Mouse (Mus musculus): ENCODE data around the gene Gm6899. TPM values are rescaled to one million over a fixed set of nuclear protein-coding genes. Genes with fewer than 3 reads are reported as not detected.
A peak's percentile ranks its signal among the peaks of the same experiment; 100 is the strongest.

The Gm6899 gene
- total and polyA plus RNA-seq, 3 experiments, result 0.60 TPM; not detected in 2

DNA sequence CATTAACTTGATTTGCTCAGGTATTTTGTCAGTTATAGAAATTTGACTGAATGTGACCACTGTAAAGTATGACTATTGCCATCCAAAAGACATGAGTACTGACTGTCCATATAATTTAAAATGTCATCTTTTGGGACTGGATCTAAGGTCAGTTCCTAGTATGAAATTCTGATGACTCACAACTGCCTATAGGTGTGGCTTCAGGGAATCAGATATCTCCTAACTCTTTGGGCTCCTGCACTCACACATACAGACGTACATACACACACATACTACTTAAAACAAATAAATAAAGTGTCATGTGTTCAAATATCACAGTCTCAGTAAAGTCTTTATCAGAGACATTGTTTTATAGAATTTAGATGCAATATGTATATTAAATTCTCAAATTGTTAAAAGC, 5.8 kb downstream of the Gm6899 start:
- TF ChIP-seq SIN3A (IDR thresholded peaks at IDR 0.05; ENCODE audit: low read length) (no peak), NELFE (IDR thresholded peaks at IDR 0.05; ENCODE audit: low read depth, low read length) (no peak), JUN (IDR thresholded peaks at IDR 0.05; ENCODE audit: insufficient read depth, low read depth, low read length) (no peak), ETS1 (conservative IDR thresholded peaks at IDR 0.05; ENCODE audit: low read depth, low read length) (no peak), PAX5 (IDR thresholded peaks at IDR 0.05; ENCODE audit: low read length) (no peak), EP300 (IDR thresholded peaks at IDR 0.05; ENCODE audit: low read length) (no peak), MYC (IDR thresholded peaks at IDR 0.05; ENCODE audit: low read depth, low read length) (no peak), GABPA (IDR thresholded peaks at IDR 0.05; ENCODE audit: insufficient replicate concordance, low read depth, low read length) (no peak), JUND (conservative IDR thresholded peaks at IDR 0.05; ENCODE audit: low read depth, low read length) (no peak), E2F4 (IDR thresholded peaks at IDR 0.05; ENCODE audit: insufficient replicate concordance, low read depth, low read length) (no peak), MXI1 (IDR thresholded peaks at IDR 0.05; ENCODE audit: low read depth, low read length) (no peak), CHD2 (IDR thresholded peaks at IDR 0.05; ENCODE audit: low read length) (no peak), POLR2A (IDR thresholded peaks at IDR 0.05; ENCODE audit: low read depth, low read length) (no peak), HCFC1 (IDR thresholded peaks at IDR 0.05; ENCODE audit: low read depth, low read length) (no peak), ELF1 (IDR thresholded peaks at IDR 0.05; ENCODE audit: low read depth, low read length) (no peak), ZKSCAN1 (IDR thresholded peaks at IDR 0.05; ENCODE audit: borderline replicate concordance, low read depth, low read length) (no peak), SMC3 (IDR thresholded peaks at IDR 0.05; ENCODE audit: low read depth, low read length) (no peak), MAFK (IDR thresholded peaks at IDR 0.05; ENCODE audit: insufficient replicate concordance, low read length) (no peak), MAZ (IDR thresholded peaks at IDR 0.05; ENCODE audit: low read depth, low read length) (no peak), USF2 (conservative IDR thresholded peaks at IDR 0.05; ENCODE audit: low read depth, low read length) (no peak)
- H3K27ac ChIP-seq (ENCODE audit: insufficient read depth, low read depth), result no peak overlapping the region
- no peak overlapping the region for H3K4me3 ChIP-seq (replicated peaks in 1 of 3; ENCODE audit: low read depth in 2 of 3, low read length in 2 of 3, poor library complexity in 1 of 3)
- H3K9ac ChIP-seq (ENCODE audit: insufficient read depth, low read depth), result no peak overlapping the region
- H3K4me1 ChIP-seq (ENCODE audit: control insufficient read depth in 1 of 2, insufficient read depth in 2 of 2), result peaks cover 10 to 50% of the 10 kb centered on the region in 2 experiments
- no peaks in the 10 kb centered on the region for H3K9me3 ChIP-seq (replicated peaks; ENCODE audit: low read length)
- in situ Hi-C loops (cut with MboI; ENCODE audit: low pct_ligation_motif_present, low pct_unique_long_range_greater_than_20kb, low sequenced_read_pairs), result loop anchor here (5.0 kb wide), 1 partner anchor 38 kb away; no protein-coding TSS in a partner anchor
- no peaks in the 10 kb centered on the region for H3K79me2 ChIP-seq (replicated peaks; ENCODE audit: control insufficient read depth, extremely low read depth, insufficient read depth, poor library complexity, severe bottlenecking)
- no peaks in the 10 kb centered on the region for H3K27me3 ChIP-seq (replicated peaks)
- DNase-seq (ENCODE audit: extremely low read depth), result no peak
- H3K36me3 ChIP-seq (replicated peaks in 1 of 2; ENCODE audit: control insufficient read depth in 1 of 2, insufficient read depth in 1 of 2, low read length in 1 of 2), result no peaks in the 10 kb centered on the region
- H3K4me2 ChIP-seq (ENCODE audit: insufficient read depth, low read depth, poor library complexity, severe bottlenecking), result no peak overlapping the region
- dilution Hi-C loops (cut with MboI; ENCODE audit: extremely low pct_ligation_motif_present, extremely low pct_unique_long_range_greater_than_20kb, low sequenced_read_pairs), result no loop called here

DNA sequence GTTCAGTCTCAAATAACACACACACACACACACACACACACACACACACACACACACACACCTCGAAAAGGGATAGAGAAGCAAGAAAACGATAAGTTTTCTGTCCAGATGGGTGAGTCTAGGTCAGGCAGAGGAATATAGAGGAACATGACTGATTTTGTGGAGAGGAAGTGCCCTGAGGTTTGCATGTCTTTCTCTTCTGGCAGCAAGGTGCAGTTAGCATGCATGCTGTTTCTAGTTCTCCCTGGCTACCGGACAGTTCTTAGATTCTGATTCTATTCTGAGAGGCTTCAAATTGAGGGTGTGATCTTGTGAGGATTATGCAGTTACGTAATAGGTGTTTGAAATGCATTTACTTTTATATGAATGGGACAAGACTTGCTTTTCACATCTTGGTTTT, 7.7 kb downstream of the Gm6899 start:
- Histone ChIP-seq H3K9me3 (replicated peaks; ENCODE audit: low read length) (no peaks in the 10 kb centered on the region), H3K9ac (ENCODE audit: insufficient read depth, low read depth) (no peak overlapping the region), H3K27me3 (replicated peaks) (no peaks in the 10 kb centered on the region), H3K4me3 (replicated peaks in 1 of 3; ENCODE audit: low read depth in 2 of 3, low read length in 2 of 3, poor library complexity in 1 of 3) (no peak overlapping the region), H3K27ac (ENCODE audit: insufficient read depth, low read depth) (no peak overlapping the region), H3K4me1 (ENCODE audit: control insufficient read depth in 1 of 2, insufficient read depth in 2 of 2) (peaks cover 15 to 61% of the 10 kb centered on the region in 2 experiments), H3K36me3 (replicated peaks in 1 of 2; ENCODE audit: control insufficient read depth in 1 of 2, insufficient read depth in 1 of 2, low read length in 1 of 2) (no peaks in the 10 kb centered on the region), H3K4me2 (ENCODE audit: insufficient read depth, low read depth, poor library complexity, severe bottlenecking) (no peak overlapping the region), H3K79me2 (replicated peaks; ENCODE audit: control insufficient read depth, extremely low read depth, insufficient read depth, poor library complexity, severe bottlenecking) (no peaks in the 10 kb centered on the region; the same call in 1 of the 2 replicates)
- no peak for TF ChIP-seq ZNF384 (IDR thresholded peaks at IDR 0.05; ENCODE audit: low read depth, low read length)
- no peak for TF ChIP-seq TCF12 (IDR thresholded peaks at IDR 0.05; ENCODE audit: low read depth, low read length)
- TF ChIP-seq E2F4 (IDR thresholded peaks at IDR 0.05; ENCODE audit: insufficient replicate concordance, low read depth, low read length), result no peak
- 0 out of 2 replicates have a peak, but pooled peaks have one; percentile 12 for TF ChIP-seq MYC (IDR thresholded peaks at IDR 0.05; ENCODE audit: low read depth, low read length)
- TF ChIP-seq IRF4 (IDR thresholded peaks at IDR 0.05; ENCODE audit: low read depth, low read length), result peak; percentile 36; the same call in 1 of the 2 replicates
- TF ChIP-seq BHLHE40 (IDR thresholded peaks at IDR 0.05; ENCODE audit: low read depth, low read length), result no peak
- no peak for TF ChIP-seq ZKSCAN1 (IDR thresholded peaks at IDR 0.05; ENCODE audit: borderline replicate concordance, low read depth, low read length)
- no peak for TF ChIP-seq UBTF (IDR thresholded peaks at IDR 0.05; ENCODE audit: low read depth, low read length)
- TF ChIP-seq CHD2 (IDR thresholded peaks at IDR 0.05; ENCODE audit: low read length), result no peak
- 0 out of 2 replicates have a peak, but pooled peaks have one; percentile 42 for TF ChIP-seq EP300 (IDR thresholded peaks at IDR 0.05; ENCODE audit: low read length)
- TF ChIP-seq ZC3H11A (IDR thresholded peaks at IDR 0.05; ENCODE audit: low read depth, low read length), result no peak
- no peak for TF ChIP-seq NRF1 (IDR thresholded peaks at IDR 0.05; ENCODE audit: low read depth, low read length)
- no peak for TF ChIP-seq HCFC1 (IDR thresholded peaks at IDR 0.05; ENCODE audit: low read depth, low read length)
- TF ChIP-seq SMC3 (IDR thresholded peaks at IDR 0.05; ENCODE audit: low read depth, low read length), result no peak
- TF ChIP-seq POLR2AphosphoS2 (IDR thresholded peaks at IDR 0.05; ENCODE audit: low read depth, low read length), result no peak
- TF ChIP-seq GABPA (IDR thresholded peaks at IDR 0.05; ENCODE audit: insufficient replicate concordance, low read depth, low read length), result no peak
- no peak for TF ChIP-seq CHD1 (IDR thresholded peaks at IDR 0.05; ENCODE audit: low read depth, low read length)
- no peak for TF ChIP-seq USF2 (conservative IDR thresholded peaks at IDR 0.05; ENCODE audit: low read depth, low read length)
- no peak for TF ChIP-seq JUN (IDR thresholded peaks at IDR 0.05; ENCODE audit: insufficient read depth, low read depth, low read length)
- peak; percentile 56 for DNase-seq (ENCODE audit: extremely low read depth)
- dilution Hi-C loops (cut with MboI; ENCODE audit: extremely low pct_ligation_motif_present, extremely low pct_unique_long_range_greater_than_20kb, low sequenced_read_pairs), result no loop called here
- in situ Hi-C loops (cut with MboI; ENCODE audit: low pct_ligation_motif_present, low pct_unique_long_range_greater_than_20kb, low sequenced_read_pairs), result no loop called here
